In the genomic region with DNA sequence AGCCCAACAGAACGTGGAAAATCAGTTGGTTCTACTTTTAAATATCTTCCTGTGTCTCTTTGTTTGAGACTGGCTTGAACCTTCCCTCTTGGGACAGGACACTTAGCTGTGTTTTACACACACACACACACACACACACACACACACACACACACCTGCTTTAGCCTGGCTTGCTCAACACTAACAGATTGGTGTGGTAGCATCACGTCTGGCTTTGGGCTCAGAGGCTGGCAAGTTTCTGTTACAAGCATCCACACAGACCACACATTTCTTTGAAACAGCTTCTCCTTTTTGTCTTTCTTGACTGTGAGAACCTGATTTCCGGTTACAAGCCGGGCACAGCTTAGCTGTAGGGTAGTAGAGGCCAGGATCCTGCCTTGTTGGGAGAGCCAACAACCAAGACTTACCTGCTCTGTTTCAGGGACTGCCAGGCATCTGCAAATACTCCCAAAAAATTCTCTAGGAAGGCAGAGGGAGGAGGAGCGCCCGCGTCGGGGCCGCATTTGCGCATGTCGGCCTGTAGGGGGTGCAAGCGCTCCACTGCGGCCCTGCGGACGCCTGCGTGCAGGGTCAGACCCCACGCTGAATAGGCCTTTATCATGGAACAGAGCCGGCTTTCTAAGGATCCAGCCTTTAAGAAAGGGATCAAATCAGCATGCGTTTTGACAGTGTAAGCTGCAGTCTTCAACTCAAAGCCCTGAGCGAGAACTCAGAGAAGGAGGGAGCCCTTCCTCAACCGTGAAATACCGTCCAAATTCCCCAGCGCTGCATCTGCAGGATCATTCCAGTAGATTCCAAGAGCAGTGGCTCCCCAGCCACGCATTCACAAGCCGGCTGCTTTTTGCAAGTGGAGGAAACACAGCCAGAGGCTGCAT, we compare ENCODE assay signal across 7 mouse cellular contexts.
A peak's percentile ranks its signal among the peaks of the same experiment; 100 is the strongest.
DNase-seq lines count a peak whose midpoint lies in the region; ATAC-seq and TF ChIP-seq lines count a peak whose summit lies in the region.

No protein-coding gene starts in this region.

- no peaks in the 10 kb centered on the region for H3K36me3 ChIP-seq in intestine, embryonic 16.5 days (ENCODE audit: control insufficient read depth, insufficient read depth, low read length)
- H3K36me3 ChIP-seq in midbrain, embryonic 12.5 days, result no peaks in the 10 kb centered on the region
- H3K36me3 ChIP-seq in stomach, postnatal 0 days (ENCODE audit: control insufficient read depth, insufficient read depth, low read length), result no peaks in the 10 kb centered on the region

- H3K27ac ChIP-seq in intestine, embryonic 16.5 days (ENCODE audit: low read length), result no peak overlapping the region
- peak overlapping the region; percentile 75 for H3K27ac ChIP-seq in midbrain, embryonic 12.5 days (replicated peaks)
- no peak overlapping the region for H3K27ac ChIP-seq in stomach, postnatal 0 days (replicated peaks)

- intact Hi-C loops in left cerebral cortex, postnatal 14 days (cut with DNase I), result loop anchor here (5.0 kb wide), 1 partner anchor 351 kb away; no protein-coding TSS in a partner anchor

- peak overlapping the region; percentile 34; the same call in 1 of the 2 replicates for H3K9ac ChIP-seq in intestine, embryonic 16.5 days (ENCODE audit: low read depth, low read length)
- no peak overlapping the region; the same call in 1 of the 2 replicates for H3K9ac ChIP-seq in midbrain, embryonic 12.5 days (replicated peaks)
- H3K9ac ChIP-seq in stomach, postnatal 0 days (ENCODE audit: low read length), result peak overlapping the region; percentile 27; the same call in 1 of the 2 replicates

- TF ChIP-seq EP300 in stomach, postnatal 0 days (optimal IDR thresholded peaks at IDR 0.05), result no peak

- peak overlapping the region; percentile 1; the same call in 1 of the 2 replicates for H3K4me3 ChIP-seq in intestine, embryonic 16.5 days (ENCODE audit: low read length)
- peak overlapping the region; percentile 18; the same call in 1 of the 2 replicates for H3K4me3 ChIP-seq in midbrain, embryonic 12.5 days
- H3K4me3 ChIP-seq in stomach, postnatal 0 days (ENCODE audit: low read depth, low read length), result 0 out of 2 replicates have a peak overlapping the region, but pooled peaks have one; percentile 8

- peak; percentile 76 for ATAC-seq in intestine, embryonic 16.5 days
- ATAC-seq in midbrain, embryonic 12.5 days (ENCODE audit: low FRiP score, low read depth), result peak; percentile 95
- peak; percentile 81 for ATAC-seq in stomach, postnatal 0 days (ENCODE audit: low FRiP score, low TSS enrichment)

- TF ChIP-seq CTCF in stomach, postnatal 0 days (IDR thresholded peaks at IDR 0.05; ENCODE audit: low read depth), result peak; percentile 98

- no peaks in the 10 kb centered on the region for H3K9me3 ChIP-seq in intestine, embryonic 16.5 days (ENCODE audit: control insufficient read depth, low read length)
- no peaks in the 10 kb centered on the region for H3K9me3 ChIP-seq in midbrain, embryonic 12.5 days
- no peaks in the 10 kb centered on the region for H3K9me3 ChIP-seq in stomach, postnatal 0 days (ENCODE audit: control insufficient read depth, low read length)

- peak; percentile 77 for DNase-seq in adrenal gland, postnatal 25 days
- DNase-seq in embryo, embryonic 11 days, result peak; percentile 89
- DNase-seq in gastrocnemius, postnatal 25 days, result peak; percentile 50
- peak; percentile 46 to 70 for DNase-seq in left cerebral cortex, postnatal 14 days (ENCODE audit: low spot score in 2 of 2)
- DNase-seq in stomach, postnatal 0 days (ENCODE audit: low spot score), result peak; percentile 74

- H3K27me3 ChIP-seq in intestine, embryonic 16.5 days (replicated peaks; ENCODE audit: control insufficient read depth, insufficient read depth, low read length), result no peaks in the 10 kb centered on the region; the same call in 1 of the 2 replicates
- H3K27me3 ChIP-seq in midbrain, embryonic 12.5 days, result peaks cover 62% of the 10 kb centered on the region
- H3K27me3 ChIP-seq in stomach, postnatal 0 days (ENCODE audit: control insufficient read depth, insufficient read depth, low read length), result no peaks in the 10 kb centered on the region

- WGBS in intestine, embryonic 16.5 days, result 3% methylated on average over 25 of the region's 25 CpGs
- WGBS in midbrain, embryonic 12.5 days, result 2% methylated on average over 25 of the region's 25 CpGs
- 2% methylated on average over 25 of the region's 25 CpGs for WGBS in stomach, postnatal 0 days

- H3K4me1 ChIP-seq in intestine, embryonic 16.5 days (ENCODE audit: control insufficient read depth, insufficient read depth, low read length), result no peaks in the 10 kb centered on the region
- H3K4me1 ChIP-seq in midbrain, embryonic 12.5 days, result peaks cover 16% of the 10 kb centered on the region
- H3K4me1 ChIP-seq in stomach, postnatal 0 days (replicated peaks; ENCODE audit: control insufficient read depth, insufficient read depth), result no peaks in the 10 kb centered on the region

- H3K4me2 ChIP-seq in intestine, embryonic 16.5 days (ENCODE audit: low read depth, low read length), result peak overlapping the region; percentile 24; the same call in 1 of the 2 replicates
- peak overlapping the region; percentile 43 for H3K4me2 ChIP-seq in midbrain, embryonic 12.5 days (replicated peaks)
- peak overlapping the region; percentile 46 for H3K4me2 ChIP-seq in stomach, postnatal 0 days (replicated peaks; ENCODE audit: low read depth)
